Mouse (Mus musculus) neural tube, embryonic 11.5 days (tissue): Measurements from ENCODE around the gene Dpf1. TPM values are rescaled to one million over a fixed set of nuclear protein-coding genes. Genes with fewer than 3 reads are reported as not detected.

Experiments
- ATAC-seq: fragments of 200-750 bp; cut with Nextera tagmentation; 2 replicates; pipeline ENCODE4 v1.8.0; 2017; ENCODE audit warnings: moderate number of reproducible peaks, mild to moderate bottlenecking, moderate TSS enrichment, moderate library complexity; ENCODE audit not compliant: insufficient read depth, low FRiP score, low TSS enrichment
- DNase-seq: peaks from one replicate; pipeline ENCODE4 v3.0.0-alpha.2; 2015; ENCODE audit warnings: low spot score
- H3K27ac ChIP-seq: fragments of 300-500 bp; sonication (generic); 2 replicates; pipeline ENCODE4 v1.5.1; 2014; ENCODE audit warnings: low read depth, mild to moderate bottlenecking, low read length
- H3K27me3 ChIP-seq: fragments of 300-500 bp; sonication (generic); 2 replicates; pipeline ENCODE4 v1.6.1; 2014; ENCODE audit warnings: mild to moderate bottlenecking, low read length, mixed read lengths; ENCODE audit not compliant: control insufficient read depth, insufficient read depth
- H3K36me3 ChIP-seq: fragments of 300-500 bp; sonication (generic); 2 replicates; pipeline ENCODE4 v1.6.1; 2014; ENCODE audit warnings: mild to moderate bottlenecking, low read length, moderate library complexity, mixed read lengths; ENCODE audit not compliant: control insufficient read depth, insufficient read depth
- H3K4me1 ChIP-seq: fragments of 300-500 bp; sonication (generic); 2 replicates; pipeline ENCODE4 v1.6.1; 2014; ENCODE audit warnings: low read length, mixed read lengths; ENCODE audit not compliant: control insufficient read depth, insufficient read depth
- H3K4me2 ChIP-seq: fragments of 300-500 bp; sonication (generic); 2 replicates; pipeline ENCODE4 v1.6.1; 2014; ENCODE audit warnings: low read depth, mild to moderate bottlenecking, moderate library complexity
- H3K4me3 ChIP-seq: fragments of 300-500 bp; sonication (generic); 2 replicates; pipeline ENCODE4 v1.5.1; 2014; ENCODE audit warnings: low read depth, low read length
- H3K9ac ChIP-seq: fragments of 300-500 bp; sonication (generic); 2 replicates; pipeline ENCODE4 v1.6.1; 2014; ENCODE audit warnings: mild to moderate bottlenecking, low read length
- H3K9me3 ChIP-seq: fragments of 300-500 bp; sonication (generic); 2 replicates; pipeline ENCODE4 v1.6.1; 2016; ENCODE audit warnings: low read length; ENCODE audit not compliant: control insufficient read depth
- WGBS: fragments of 180-500 bp; shearing (Covaris S2); extraction: QIAGEN DNeasy Blood & Tissue Kit; methylation state at CpG from one replicate; pipeline ENCODE4 v1.1.7; 2014; 5-methylcytosine and 5-hydroxymethylcytosine counted together
- polyA plus RNA-seq: library from polyadenylated mRNA; unstranded; fragments of >200 nt; fragmentation: Nextera tagmentation; extraction: Ambion mirVana; gene quantifications from 2 replicates; pipeline ENCODE4 v1.2.1, GENCODE M21; 2014

Dpf1 gene
- polyA plus RNA-seq, 1 experiment from 2014 or later = 65.2 TPM

DNA sequence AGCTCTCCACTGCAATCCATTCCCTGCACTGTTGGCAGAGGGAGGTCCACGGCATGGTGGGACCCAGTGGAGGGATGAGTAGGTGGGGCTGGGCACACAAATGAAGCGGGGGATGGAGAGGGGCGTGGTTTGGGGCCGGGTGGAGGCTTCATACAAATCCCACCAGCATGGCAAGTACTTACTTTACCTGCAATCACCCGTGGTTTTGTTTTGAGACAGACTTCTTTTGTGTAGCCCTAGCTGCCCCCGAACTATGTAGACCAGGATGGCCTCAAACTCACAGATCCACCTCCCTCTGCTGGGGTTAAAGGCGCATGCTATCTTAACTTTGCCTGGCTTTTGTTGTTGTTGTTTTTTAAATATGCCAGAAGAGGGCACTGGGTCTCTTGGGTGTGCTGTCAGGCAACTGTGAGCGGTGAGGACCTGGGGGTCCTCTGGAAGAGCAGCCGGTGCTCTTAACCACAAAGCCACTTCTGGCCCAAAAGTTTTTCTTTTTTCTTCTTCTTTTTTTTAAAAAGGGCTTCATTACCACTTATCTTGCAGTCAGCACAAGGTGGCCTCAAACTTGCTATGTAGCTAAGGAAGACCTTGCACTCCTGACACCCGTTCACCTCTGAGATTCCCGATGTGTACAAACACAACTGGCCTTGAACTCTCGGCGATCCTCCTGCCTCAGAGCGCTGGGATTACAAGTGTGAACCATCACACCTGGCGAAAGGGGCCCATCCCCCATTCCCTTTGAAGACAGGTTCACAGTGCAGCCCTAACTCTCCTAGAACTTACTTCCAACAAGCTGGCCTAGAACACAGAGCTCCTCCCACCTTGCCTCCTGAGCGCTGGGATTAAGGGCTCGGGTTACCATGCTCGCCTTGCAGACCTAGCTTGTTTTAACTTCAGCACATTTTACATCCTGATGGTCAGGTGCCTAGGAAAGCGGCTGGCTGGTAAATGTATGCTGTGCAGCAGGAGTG, 15.9 kb downstream of the Dpf1 start:
- WGBS = 11% methylated on average over 19 of the region's 19 CpGs
- no peak overlapping the region for H3K4me3 ChIP-seq
- DNase-seq (peak; percentile 48), ATAC-seq (no peak)
- H3K4me1 ChIP-seq = peaks cover 50% of the 10 kb centered on the region
- peak overlapping the region; percentile 38; the same call in 1 of the 2 replicates for H3K9ac ChIP-seq
- H3K4me2 ChIP-seq = peak overlapping the region; percentile 38
- no peaks in the 10 kb centered on the region for H3K9me3 ChIP-seq
- no peaks in the 10 kb centered on the region for H3K27me3 ChIP-seq
- H3K36me3 ChIP-seq = no peaks in the 10 kb centered on the region; the same call in 1 of the 2 replicates
- H3K27ac ChIP-seq = peak overlapping the region; percentile 87; the same call in 1 of the 2 replicates

DNA sequence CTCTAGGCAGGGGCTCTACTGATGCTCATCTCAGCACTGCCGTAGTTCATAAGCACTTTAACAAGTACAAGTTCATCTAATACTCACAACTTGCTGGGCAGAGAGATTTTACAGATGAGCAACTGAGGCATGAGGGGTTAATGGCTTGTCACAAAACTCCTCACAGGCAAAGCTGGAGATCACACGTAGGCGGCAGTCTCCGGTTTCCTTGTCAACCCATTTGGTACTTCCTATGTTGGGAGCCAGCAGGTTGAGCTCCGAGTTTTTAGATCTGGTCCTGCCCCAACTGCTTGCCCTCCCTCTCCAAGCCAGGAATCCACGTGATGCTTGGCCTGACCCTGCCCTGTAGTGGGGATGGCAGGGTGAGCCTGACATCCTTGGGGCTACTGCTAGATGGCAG, 23.3 kb downstream of the Dpf1 start:
- H3K4me2 ChIP-seq = no peak overlapping the region
- no peak for ATAC-seq
- no peaks in the 10 kb centered on the region for H3K27me3 ChIP-seq
- H3K4me3 ChIP-seq = no peak overlapping the region
- H3K9ac ChIP-seq = no peak overlapping the region
- H3K9me3 ChIP-seq = no peaks in the 10 kb centered on the region
- H3K27ac ChIP-seq = no peak overlapping the region
- no peaks in the 10 kb centered on the region for H3K4me1 ChIP-seq
- 81% methylated on average over 6 of the region's 6 CpGs for WGBS
- no peak for DNase-seq
- H3K36me3 ChIP-seq = peaks cover 8% of the 10 kb centered on the region

DNA sequence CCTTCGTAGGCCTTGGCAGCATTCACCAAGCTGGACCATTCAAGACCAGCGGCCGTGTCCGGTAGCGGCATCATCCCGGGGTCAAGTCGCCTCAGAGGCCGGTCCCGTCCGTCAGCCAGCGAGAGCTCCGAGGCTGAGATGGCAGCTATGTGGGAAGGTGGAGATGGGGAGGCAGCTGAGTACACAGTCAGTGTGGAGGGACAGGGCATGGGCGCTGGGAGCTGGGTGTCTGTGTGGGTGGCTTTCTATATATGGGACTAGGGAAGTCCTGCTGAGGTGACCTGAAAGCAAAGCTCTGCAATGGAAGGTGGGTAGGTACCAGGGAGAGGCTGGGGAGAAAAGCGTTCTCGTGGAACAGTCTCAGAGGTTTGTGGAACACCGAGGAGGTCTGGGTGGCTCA, 25.2 kb downstream of the Dpf1 start:
- DNase-seq = no peak
- H3K36me3 ChIP-seq = peaks cover 8% of the 10 kb centered on the region
- no peak overlapping the region for H3K4me3 ChIP-seq
- no peak overlapping the region for H3K27ac ChIP-seq
- no peaks in the 10 kb centered on the region for H3K27me3 ChIP-seq
- H3K9ac ChIP-seq = no peak overlapping the region
- no peaks in the 10 kb centered on the region for H3K9me3 ChIP-seq
- ATAC-seq = no peak
- no peaks in the 10 kb centered on the region for H3K4me1 ChIP-seq
- H3K4me2 ChIP-seq = no peak overlapping the region
- 96% methylated on average over 16 of the region's 16 CpGs for WGBS

DNA sequence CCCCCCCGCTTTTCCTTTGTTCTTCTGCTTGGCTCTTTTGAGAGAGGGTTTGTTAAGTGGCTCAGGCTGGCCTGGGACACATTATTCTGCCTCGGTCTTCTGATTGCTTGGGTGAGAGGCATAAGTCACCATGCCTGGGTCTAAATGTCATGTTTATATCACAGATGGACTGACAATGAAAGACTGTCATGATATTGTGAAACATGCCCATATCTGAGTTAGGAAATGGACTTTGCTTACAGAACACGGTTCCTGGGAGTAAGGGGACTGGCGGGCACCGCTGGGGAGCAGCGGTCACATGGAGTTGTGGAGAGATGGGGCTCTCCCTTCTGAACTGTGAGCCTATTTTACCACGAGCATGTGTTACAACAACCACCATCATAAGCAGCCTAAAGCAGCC, 30.4 kb downstream of the Dpf1 start:
- Histone ChIP-seq H3K4me3 (no peak overlapping the region), H3K27ac (no peak overlapping the region), H3K4me1 (no peaks in the 10 kb centered on the region), H3K9me3 (no peaks in the 10 kb centered on the region), H3K27me3 (no peaks in the 10 kb centered on the region), H3K9ac (no peak overlapping the region), H3K4me2 (no peak overlapping the region), H3K36me3 (peaks cover 10% of the 10 kb centered on the region)
- DNase-seq (no peak), ATAC-seq (no peak)
- WGBS = 75% methylated on average over 6 of the region's 7 CpGs

DNA sequence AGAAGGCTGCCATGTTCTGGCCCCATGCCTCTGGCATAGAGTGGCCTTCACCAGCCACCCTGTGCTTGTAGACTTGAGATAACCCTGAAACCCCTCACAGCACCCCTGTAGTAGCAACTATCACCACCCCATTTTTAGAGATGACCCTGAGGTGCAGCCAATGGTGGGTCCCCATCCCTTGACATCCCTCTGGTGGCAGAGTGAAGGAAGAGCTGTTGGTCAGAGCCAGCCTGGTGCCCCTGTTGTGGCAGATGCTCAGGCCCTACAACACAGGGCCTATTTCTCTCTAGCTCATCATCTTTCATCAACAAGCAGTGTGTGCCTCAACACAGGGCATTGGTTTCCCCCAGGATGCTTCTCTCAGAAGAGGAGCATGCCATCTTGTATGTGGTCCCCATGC, 31.5 kb downstream of the Dpf1 start:
- Histone ChIP-seq H3K9me3 (no peaks in the 10 kb centered on the region), H3K4me2 (no peak overlapping the region), H3K4me3 (no peak overlapping the region)

DNA sequence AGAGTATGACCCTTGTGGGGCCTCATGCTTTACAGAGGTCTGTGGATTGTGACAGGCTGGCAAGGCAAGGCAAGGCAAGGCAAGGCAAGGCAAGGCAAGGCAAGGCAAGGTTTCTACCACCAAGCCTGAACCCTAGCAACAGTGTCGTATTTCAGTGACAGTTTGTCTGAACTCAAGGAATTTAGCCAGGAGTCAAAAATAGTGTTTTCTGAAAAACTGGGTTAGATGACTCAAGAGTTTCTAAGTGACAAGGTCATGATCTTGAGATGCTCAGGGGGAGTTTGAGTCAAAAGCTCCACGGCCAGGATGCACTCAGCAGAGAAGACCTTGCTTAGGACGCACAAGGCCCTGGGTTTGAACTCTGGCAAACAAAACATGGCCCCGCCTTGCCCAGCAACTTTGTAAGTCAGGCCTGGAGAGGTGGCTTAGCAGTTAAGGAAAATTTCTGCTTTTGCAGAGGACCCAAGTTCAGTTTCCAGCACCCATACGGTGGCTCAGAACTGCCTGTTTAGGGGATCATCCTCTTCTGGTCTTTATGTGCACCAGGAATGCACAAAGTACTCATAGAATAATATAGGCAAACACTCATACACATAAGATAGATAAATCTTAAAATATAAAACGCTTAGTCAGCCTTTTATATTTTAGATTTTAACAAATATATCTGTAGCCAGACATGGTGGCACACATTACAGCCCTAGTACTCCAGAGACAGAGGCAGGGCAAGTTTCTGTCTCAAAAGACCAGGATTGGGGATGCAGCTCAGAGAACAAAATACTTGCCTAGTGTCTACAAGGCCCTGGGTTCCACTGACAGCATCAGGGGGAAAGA, 32.3 kb downstream of the Dpf1 start:
- H3K27me3 ChIP-seq = no peaks in the 10 kb centered on the region
- H3K36me3 ChIP-seq = peaks cover 6% of the 10 kb centered on the region
- no peak overlapping the region for H3K4me2 ChIP-seq
- no peaks in the 10 kb centered on the region for H3K4me1 ChIP-seq
- no peaks in the 10 kb centered on the region for H3K9me3 ChIP-seq
- H3K9ac ChIP-seq = no peak overlapping the region
- 85% methylated on average over 6 of the region's 6 CpGs for WGBS
- DNase-seq (no peak), ATAC-seq (no peak)
- H3K4me3 ChIP-seq = no peak overlapping the region
- H3K27ac ChIP-seq = no peak overlapping the region

More for the DNA sequence above, 31.5 kb downstream of the Dpf1 start:
- Histone ChIP-seq H3K27me3 (no peaks in the 10 kb centered on the region), H3K9ac (no peak overlapping the region), H3K27ac (no peak overlapping the region), H3K4me1 (no peaks in the 10 kb centered on the region), H3K36me3 (peaks cover 8% of the 10 kb centered on the region)
- ATAC-seq = no peak
- no peak for DNase-seq

DNA sequence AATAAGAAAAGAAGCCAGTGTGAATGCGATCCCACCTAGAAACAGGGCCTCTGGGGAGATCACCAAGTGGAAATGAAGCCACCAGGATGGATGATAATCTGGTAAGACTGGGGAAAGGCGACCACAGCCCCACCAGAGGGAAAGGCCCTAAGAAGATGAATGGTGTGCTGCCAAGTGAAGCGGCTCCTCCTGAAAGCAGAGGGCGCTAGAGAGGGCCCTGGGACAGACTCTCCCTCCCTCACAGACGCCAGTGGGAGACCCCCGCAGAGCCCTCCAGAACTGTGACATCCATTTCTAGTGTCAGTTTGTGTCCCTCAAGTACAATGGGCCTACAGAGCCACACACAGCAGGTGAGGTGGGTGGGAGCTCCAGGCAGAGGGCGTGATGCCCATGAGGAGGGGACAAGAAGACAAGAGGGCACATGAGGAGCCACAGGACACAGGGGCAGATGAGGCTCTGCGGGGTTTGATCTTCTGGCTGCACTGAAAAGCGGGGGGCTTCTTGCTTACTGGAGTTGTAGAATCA, 33.1 kb downstream of the Dpf1 start:
- no peaks in the 10 kb centered on the region for H3K27me3 ChIP-seq
- H3K36me3 ChIP-seq = peaks cover 2% of the 10 kb centered on the region; the same call in 1 of the 2 replicates
- no peak overlapping the region for H3K4me2 ChIP-seq
- no peak for DNase-seq
- no peak overlapping the region for H3K27ac ChIP-seq
- no peak overlapping the region for H3K4me3 ChIP-seq
- H3K9ac ChIP-seq = no peak overlapping the region
- no peaks in the 10 kb centered on the region for H3K4me1 ChIP-seq
- 73% methylated on average over 9 of the region's 9 CpGs for WGBS
- H3K9me3 ChIP-seq = no peaks in the 10 kb centered on the region
- ATAC-seq = no peak

DNA sequence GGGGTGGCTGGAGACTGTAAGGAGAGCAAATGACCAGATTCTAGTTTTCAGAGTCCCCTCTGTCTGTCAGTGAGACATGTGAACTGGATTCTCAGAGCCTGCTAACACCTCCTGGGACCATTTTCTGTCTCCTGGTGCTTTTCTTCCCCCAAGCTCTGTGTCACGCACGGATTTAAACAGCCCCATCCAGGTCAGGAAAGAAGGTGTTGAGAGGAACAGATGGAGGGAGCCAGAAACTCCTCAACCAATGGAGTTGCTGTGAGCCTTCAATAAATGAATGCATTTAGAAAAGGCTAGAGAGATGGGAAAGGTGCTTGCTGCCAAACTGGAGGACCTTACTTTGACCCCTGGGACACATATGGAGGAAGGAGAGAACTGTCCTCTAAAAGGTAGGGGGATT, 34.0 kb downstream of the Dpf1 start:
- Histone ChIP-seq H3K9ac (no peak overlapping the region), H3K27ac (no peak overlapping the region), H3K4me3 (no peak overlapping the region), H3K4me1 (no peaks in the 10 kb centered on the region), H3K9me3 (no peaks in the 10 kb centered on the region), H3K4me2 (no peak overlapping the region), H3K27me3 (no peaks in the 10 kb centered on the region), H3K36me3 (0 out of 2 replicates have a peak, but pooled peaks cover 2% of the 10 kb centered on the region)
- ATAC-seq (no peak), DNase-seq (no peak)
- WGBS = 87% methylated on average over 2 of the region's 2 CpGs
